Mouse (Mus musculus): Measurements from ENCODE around the gene Szt2. TPM values are rescaled to one million over a fixed set of nuclear protein-coding genes. Genes with fewer than 3 reads are reported as not detected.

Szt2 gene
- polyA plus RNA-seq, 1 experiment from 2014 or later = 10.4 TPM

GRCm38 (mm10) chr4:118367551-118367950 lies 41.5 kb downstream of the Szt2 start:
- H3K4me2 ChIP-seq = no peak overlapping the region
- peaks cover 32% of the 10 kb centered on the region for H3K36me3 ChIP-seq (ENCODE audit: control insufficient read depth, insufficient read depth, low read length)
- H3K9me3 ChIP-seq (ENCODE audit: control insufficient read depth, low read length) = no peaks in the 10 kb centered on the region
- DNase-seq (ENCODE audit: low spot score) (no peak), ATAC-seq (replicated peaks; ENCODE audit: low FRiP score) (no peak)
- no peaks in the 10 kb centered on the region for H3K4me1 ChIP-seq (replicated peaks; ENCODE audit: control insufficient read depth, insufficient read depth, low read length)
- 85% methylated on average over 12 of the region's 12 CpGs for WGBS
- H3K4me3 ChIP-seq (ENCODE audit: low read depth, low read length) = no peak overlapping the region
- H3K9ac ChIP-seq (ENCODE audit: low read depth, low read length) = no peak overlapping the region
- H3K27ac ChIP-seq (ENCODE audit: low read depth, low read length) = no peak overlapping the region
- no peaks in the 10 kb centered on the region for H3K27me3 ChIP-seq (replicated peaks; ENCODE audit: control insufficient read depth, insufficient read depth, low read length)

GRCm38 (mm10) chr4:118365991-118366390 lies 43.1 kb downstream of the Szt2 start:
- Histone ChIP-seq H3K4me2 (no peak overlapping the region), H3K4me1 (replicated peaks; ENCODE audit: control insufficient read depth, insufficient read depth, low read length) (no peaks in the 10 kb centered on the region; the same call in 1 of the 2 replicates), H3K36me3 (ENCODE audit: control insufficient read depth, insufficient read depth, low read length) (peaks cover 30% of the 10 kb centered on the region), H3K9me3 (ENCODE audit: control insufficient read depth, low read length) (no peaks in the 10 kb centered on the region), H3K4me3 (ENCODE audit: low read depth, low read length) (no peak overlapping the region), H3K27ac (ENCODE audit: low read depth, low read length) (no peak overlapping the region), H3K9ac (ENCODE audit: low read depth, low read length) (no peak overlapping the region), H3K27me3 (replicated peaks; ENCODE audit: control insufficient read depth, insufficient read depth, low read length) (no peaks in the 10 kb centered on the region)
- ATAC-seq (replicated peaks; ENCODE audit: low FRiP score) (no peak), DNase-seq (ENCODE audit: low spot score) (no peak)
- WGBS = 85% methylated on average over 14 of the region's 14 CpGs

- ATAC-seq (replicated peaks; ENCODE audit: low FRiP score) (no peak), DNase-seq (ENCODE audit: low spot score) (no peak)
- Histone ChIP-seq H3K9ac (ENCODE audit: low read depth, low read length) (no peak overlapping the region), H3K4me2 (no peak overlapping the region), H3K27ac (ENCODE audit: low read depth, low read length) (no peak overlapping the region), H3K9me3 (ENCODE audit: control insufficient read depth, low read length) (no peaks in the 10 kb centered on the region), H3K4me3 (ENCODE audit: low read depth, low read length) (no peak overlapping the region), H3K27me3 (replicated peaks; ENCODE audit: control insufficient read depth, insufficient read depth, low read length) (no peaks in the 10 kb centered on the region), H3K4me1 (replicated peaks; ENCODE audit: control insufficient read depth, insufficient read depth, low read length) (peaks cover 5% of the 10 kb centered on the region), H3K36me3 (ENCODE audit: control insufficient read depth, insufficient read depth, low read length) (peaks cover 30% of the 10 kb centered on the region)
- 95% methylated on average over 13 of the region's 13 CpGs for WGBS
Observed at GRCm38 (mm10) chr4:118364641-118365040, 44.4 kb downstream of the Szt2 start.

- Histone ChIP-seq H3K4me2 (no peak overlapping the region), H3K9ac (ENCODE audit: low read depth, low read length) (no peak overlapping the region), H3K9me3 (ENCODE audit: control insufficient read depth, low read length) (no peaks in the 10 kb centered on the region), H3K36me3 (ENCODE audit: control insufficient read depth, insufficient read depth, low read length) (peaks cover 29% of the 10 kb centered on the region), H3K27me3 (replicated peaks; ENCODE audit: control insufficient read depth, insufficient read depth, low read length) (no peaks in the 10 kb centered on the region), H3K27ac (ENCODE audit: low read depth, low read length) (no peak overlapping the region), H3K4me1 (replicated peaks; ENCODE audit: control insufficient read depth, insufficient read depth, low read length) (peaks cover 8% of the 10 kb centered on the region), H3K4me3 (ENCODE audit: low read depth, low read length) (no peak overlapping the region)
- WGBS = 95% methylated on average over 3 of the region's 3 CpGs
- ATAC-seq (replicated peaks; ENCODE audit: low FRiP score) (no peak), DNase-seq (ENCODE audit: low spot score) (no peak)
Observed at GRCm38 (mm10) chr4:118363985-118364384, 45.1 kb downstream of the Szt2 start.

GRCm38 (mm10) chr4:118362879-118363278 lies 46.2 kb downstream of the Szt2 start:
- WGBS = 94% methylated on average over 6 of the region's 6 CpGs

GRCm38 (mm10) chr4:118361451-118361850 lies 47.6 kb downstream of the Szt2 start:
- H3K4me1 ChIP-seq (replicated peaks; ENCODE audit: control insufficient read depth, insufficient read depth, low read length) = peaks cover 8% of the 10 kb centered on the region
- DNase-seq (ENCODE audit: low spot score) (no peak), ATAC-seq (replicated peaks; ENCODE audit: low FRiP score) (no peak)
- H3K27ac ChIP-seq (ENCODE audit: low read depth, low read length) = no peak overlapping the region
- peaks cover 18% of the 10 kb centered on the region for H3K36me3 ChIP-seq (ENCODE audit: control insufficient read depth, insufficient read depth, low read length)
- no peaks in the 10 kb centered on the region for H3K27me3 ChIP-seq (replicated peaks; ENCODE audit: control insufficient read depth, insufficient read depth, low read length)
- H3K4me2 ChIP-seq = no peak overlapping the region
- H3K4me3 ChIP-seq (ENCODE audit: low read depth, low read length) = no peak overlapping the region
- WGBS = 86% methylated on average over 5 of the region's 5 CpGs
- no peak overlapping the region for H3K9ac ChIP-seq (ENCODE audit: low read depth, low read length)
- H3K9me3 ChIP-seq (ENCODE audit: control insufficient read depth, low read length) = no peaks in the 10 kb centered on the region

More at GRCm38 (mm10) chr4:118362879-118363278, 46.2 kb downstream of the Szt2 start:
- peaks cover 23% of the 10 kb centered on the region for H3K36me3 ChIP-seq (ENCODE audit: control insufficient read depth, insufficient read depth, low read length)
- H3K27ac ChIP-seq (ENCODE audit: low read depth, low read length) = no peak overlapping the region
- H3K27me3 ChIP-seq (replicated peaks; ENCODE audit: control insufficient read depth, insufficient read depth, low read length) = no peaks in the 10 kb centered on the region
- no peak overlapping the region for H3K4me2 ChIP-seq
- H3K4me1 ChIP-seq (replicated peaks; ENCODE audit: control insufficient read depth, insufficient read depth, low read length) = peaks cover 8% of the 10 kb centered on the region
- ATAC-seq (replicated peaks; ENCODE audit: low FRiP score) (no peak), DNase-seq (ENCODE audit: low spot score) (no peak)
- no peak overlapping the region for H3K4me3 ChIP-seq (ENCODE audit: low read depth, low read length)
- H3K9me3 ChIP-seq (ENCODE audit: control insufficient read depth, low read length) = no peaks in the 10 kb centered on the region
- no peak overlapping the region for H3K9ac ChIP-seq (ENCODE audit: low read depth, low read length)

- Histone ChIP-seq H3K36me3 (ENCODE audit: control insufficient read depth, insufficient read depth, low read length) (peaks cover 16% of the 10 kb centered on the region), H3K4me2 (peak overlapping the region; percentile 99), H3K9ac (ENCODE audit: low read depth, low read length) (peak overlapping the region; percentile 84), H3K9me3 (ENCODE audit: control insufficient read depth, low read length) (no peaks in the 10 kb centered on the region), H3K4me1 (replicated peaks; ENCODE audit: control insufficient read depth, insufficient read depth, low read length) (peaks cover 8% of the 10 kb centered on the region), H3K27ac (ENCODE audit: low read depth, low read length) (peak overlapping the region; percentile 82), H3K4me3 (ENCODE audit: low read depth, low read length) (peak overlapping the region; percentile 79), H3K27me3 (replicated peaks; ENCODE audit: control insufficient read depth, insufficient read depth, low read length) (no peaks in the 10 kb centered on the region)
- DNase-seq (ENCODE audit: low spot score) (peak; percentile 83), ATAC-seq (replicated peaks; ENCODE audit: low FRiP score) (peak; percentile 74)
- under 1% methylated on average over 53 of the region's 54 CpGs for WGBS
Observed at GRCm38 (mm10) chr4:118359896-118360720, 49.0 kb downstream of the Szt2 start.

- DNase-seq (ENCODE audit: low spot score) (no peak), ATAC-seq (replicated peaks; ENCODE audit: low FRiP score) (peak; percentile 38)
- Histone ChIP-seq H3K9me3 (ENCODE audit: control insufficient read depth, low read length) (peaks cover 3% of the 10 kb centered on the region; the same call in 1 of the 2 replicates), H3K4me1 (replicated peaks; ENCODE audit: control insufficient read depth, insufficient read depth, low read length) (peaks cover 8% of the 10 kb centered on the region), H3K4me2 (peak overlapping the region; percentile 99), H3K27ac (ENCODE audit: low read depth, low read length) (no peak overlapping the region), H3K36me3 (ENCODE audit: control insufficient read depth, insufficient read depth, low read length) (peaks cover 12% of the 10 kb centered on the region), H3K9ac (ENCODE audit: low read depth, low read length) (peak overlapping the region; percentile 84), H3K27me3 (replicated peaks; ENCODE audit: control insufficient read depth, insufficient read depth, low read length) (no peaks in the 10 kb centered on the region), H3K4me3 (ENCODE audit: low read depth, low read length) (peak overlapping the region; percentile 79)
- 16% methylated on average over 21 of the region's 21 CpGs for WGBS
Observed at GRCm38 (mm10) chr4:118359211-118359895, 49.7 kb downstream of the Szt2 start.
